Mouse (Mus musculus) urinary bladder, postnatal 14 days (tissue): ENCODE results near the gene Ehbp1.

ENCODE experiments used
- DNase-seq: peaks from one replicate; pipeline ENCODE4 v3.0.0; 2021; ENCODE audit warnings: low spot score

The Ehbp1 gene

DNA sequence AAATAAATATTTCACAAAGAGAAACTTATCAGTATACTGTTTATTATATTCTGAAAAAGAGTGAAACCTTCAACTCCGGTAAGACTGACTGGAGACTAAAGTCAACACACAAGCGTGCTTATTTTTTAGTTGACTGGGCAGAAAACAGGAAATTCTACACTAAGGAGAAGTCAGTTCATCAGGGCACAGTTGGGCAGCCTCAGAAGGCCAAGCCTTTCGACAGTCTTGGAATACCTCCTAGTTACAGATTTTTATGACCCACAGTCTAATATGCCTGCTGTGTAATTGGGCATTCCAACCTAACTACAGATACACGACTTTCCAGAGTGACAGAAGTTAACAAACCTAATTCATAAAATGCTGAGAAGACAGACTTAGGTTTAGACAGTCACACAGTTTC, 145.3 kb downstream of the Ehbp1 start:
- DNase-seq: no peak

DNA sequence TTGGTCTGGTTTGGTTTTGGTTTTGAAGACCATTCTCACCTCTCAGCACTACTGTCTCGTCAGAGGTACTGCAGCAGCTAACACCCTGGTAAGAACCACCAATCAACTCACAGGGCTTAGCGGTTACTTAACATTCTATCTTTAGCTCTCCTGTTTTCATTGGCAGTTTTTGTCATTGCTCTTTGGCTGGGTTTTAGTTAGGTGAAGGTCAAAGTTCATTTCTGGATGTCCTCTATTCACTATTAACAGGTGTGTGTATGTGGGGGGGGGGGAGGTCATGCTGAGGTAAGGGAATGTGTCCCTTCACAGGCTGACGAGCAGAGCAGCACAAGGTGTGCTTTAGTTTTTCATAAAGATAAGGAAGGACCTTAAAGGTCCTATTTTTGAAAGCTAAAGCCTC, 147.5 kb downstream of the Ehbp1 start:
- DNase-seq: no peak

DNA sequence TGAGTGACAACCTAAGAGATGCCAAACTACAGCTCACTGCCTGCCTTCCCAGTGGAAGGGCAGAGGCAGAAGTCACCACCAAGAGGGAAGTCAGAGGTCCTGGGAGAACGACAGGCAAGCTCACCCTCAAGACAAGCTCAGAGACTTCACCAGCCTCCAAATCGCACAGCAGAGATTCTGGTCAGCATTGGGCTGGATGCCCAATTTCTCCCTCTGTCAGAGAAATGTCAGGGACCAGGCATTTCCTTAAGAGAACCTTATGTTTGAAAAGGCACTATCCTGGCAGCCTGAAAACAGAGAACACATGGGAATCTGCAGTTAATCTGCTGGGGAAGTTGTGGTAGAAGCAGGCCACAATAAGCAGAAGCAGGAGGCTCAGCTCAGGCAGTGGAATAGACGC, 151.5 kb downstream of the Ehbp1 start:
- DNase-seq: no peak

DNA sequence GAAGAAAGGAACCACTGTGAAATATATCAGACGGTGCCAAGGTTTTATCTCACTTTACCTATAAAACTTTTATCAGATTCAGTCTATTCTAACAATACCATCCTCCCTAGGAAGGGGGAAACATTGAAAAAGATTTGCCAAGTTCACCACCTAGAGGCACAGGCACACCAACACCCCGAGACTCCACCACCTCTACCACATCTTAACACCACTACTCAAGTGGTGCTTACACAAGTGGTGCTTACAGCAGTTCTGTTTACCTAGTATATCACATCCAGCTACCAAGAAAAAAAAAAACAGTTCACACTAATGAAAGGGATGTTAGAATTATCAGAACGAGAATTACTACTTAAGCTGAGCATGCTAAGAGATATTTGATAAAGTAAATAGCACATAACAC, 152.1 kb downstream of the Ehbp1 start:
- no peak for DNase-seq

DNA sequence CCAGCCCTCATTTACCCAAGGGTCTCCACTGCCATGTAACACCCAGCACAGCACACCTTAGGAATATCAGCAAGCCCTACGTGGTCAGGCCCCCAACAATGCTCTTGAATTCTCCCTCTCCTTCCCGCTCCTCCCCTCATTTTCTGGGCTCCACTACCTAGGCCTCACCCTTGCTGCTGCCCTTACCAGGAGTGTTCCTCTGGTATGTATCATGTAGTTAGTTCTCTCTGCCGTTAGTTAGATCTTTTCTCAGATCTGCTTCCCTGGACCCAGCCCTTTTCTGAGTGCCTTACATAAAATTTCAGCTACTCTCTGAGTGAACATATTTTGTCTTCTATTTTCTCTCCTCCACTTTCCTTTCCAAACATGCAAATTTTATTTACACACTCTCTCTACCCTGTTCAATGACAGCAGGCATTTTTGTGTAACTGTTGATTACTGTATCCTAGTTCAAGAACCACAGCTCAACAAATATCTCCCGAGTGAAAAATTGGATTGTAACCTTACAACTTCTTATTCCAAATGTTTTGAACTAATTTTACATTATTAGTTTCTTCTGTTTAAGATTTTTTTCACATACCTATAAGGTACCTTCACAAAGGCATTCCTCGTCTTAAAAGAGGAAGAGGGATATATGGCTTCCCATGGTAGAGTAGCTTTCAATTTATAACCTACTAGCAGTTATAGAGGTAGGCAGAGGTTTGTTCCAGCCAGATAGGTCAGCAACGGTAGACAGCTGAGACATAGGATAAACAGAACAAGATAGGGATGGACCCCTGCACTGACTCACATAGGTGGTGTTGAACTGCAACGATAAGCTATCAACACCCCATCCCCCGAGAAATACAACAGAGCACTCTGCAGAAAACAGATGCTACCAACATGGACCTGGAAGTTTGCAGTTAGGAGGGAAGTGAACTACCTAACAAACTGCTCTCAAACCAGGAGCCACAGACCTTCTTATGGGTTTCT, 160.3 kb downstream of the Ehbp1 start:
- no peak for DNase-seq

DNA sequence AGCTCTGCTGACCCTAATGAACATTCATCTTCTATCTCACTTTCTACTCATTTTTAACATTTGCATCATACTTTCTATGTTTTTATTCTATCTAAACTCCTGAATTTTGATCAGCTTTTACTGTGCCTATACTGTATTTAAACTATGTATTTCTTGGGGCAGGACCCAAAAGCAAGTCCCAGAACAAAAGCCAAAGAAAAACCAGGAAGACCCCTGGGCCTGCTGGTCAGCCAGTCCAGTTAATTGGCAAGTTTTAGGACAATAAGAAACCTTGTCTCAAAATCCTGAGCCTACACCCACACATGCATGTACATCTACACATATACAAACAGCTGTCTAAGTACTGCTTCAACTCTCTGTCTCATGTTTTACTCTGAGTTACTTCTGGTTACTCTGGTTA, 161.9 kb downstream of the Ehbp1 start:
- DNase-seq: no peak

DNA sequence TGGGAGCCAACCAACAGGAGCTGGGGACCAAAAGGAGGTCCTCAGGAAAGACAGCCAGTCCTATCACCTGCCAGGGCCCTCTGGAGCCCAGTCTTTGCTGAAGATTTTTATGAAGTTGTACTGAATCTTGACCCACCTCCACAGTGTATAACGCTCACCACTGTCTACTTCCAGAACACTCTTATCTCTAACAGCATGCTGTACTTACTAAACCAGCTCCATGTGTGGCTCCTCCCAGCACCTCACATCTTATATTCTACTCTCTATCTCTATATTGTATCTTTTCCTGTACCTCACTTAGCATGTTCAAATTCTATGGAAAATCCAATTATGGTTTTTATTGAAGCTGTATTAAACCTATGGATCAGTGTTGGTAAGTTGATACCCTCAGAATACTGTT, 163.5 kb downstream of the Ehbp1 start:
- DNase-seq: no peak

DNA sequence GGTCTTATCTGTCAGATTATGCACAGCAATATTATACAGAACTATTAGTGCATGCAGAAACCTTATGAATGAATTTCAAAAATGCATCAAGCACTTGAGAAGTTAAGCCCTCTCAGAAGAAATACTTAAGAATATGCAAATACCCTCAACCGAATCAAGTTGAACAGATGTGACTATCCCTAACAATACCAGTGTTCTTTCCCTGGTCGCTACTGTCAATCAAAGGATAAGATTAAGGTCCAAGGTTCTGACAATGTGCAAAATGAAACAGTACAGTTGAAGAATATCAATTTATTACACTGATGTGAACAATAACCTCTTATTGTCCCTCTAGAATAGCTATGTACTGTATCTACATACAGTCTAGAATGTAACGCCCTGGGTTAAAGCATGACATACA, 167.8 kb downstream of the Ehbp1 start:
- no peak for DNase-seq

DNA sequence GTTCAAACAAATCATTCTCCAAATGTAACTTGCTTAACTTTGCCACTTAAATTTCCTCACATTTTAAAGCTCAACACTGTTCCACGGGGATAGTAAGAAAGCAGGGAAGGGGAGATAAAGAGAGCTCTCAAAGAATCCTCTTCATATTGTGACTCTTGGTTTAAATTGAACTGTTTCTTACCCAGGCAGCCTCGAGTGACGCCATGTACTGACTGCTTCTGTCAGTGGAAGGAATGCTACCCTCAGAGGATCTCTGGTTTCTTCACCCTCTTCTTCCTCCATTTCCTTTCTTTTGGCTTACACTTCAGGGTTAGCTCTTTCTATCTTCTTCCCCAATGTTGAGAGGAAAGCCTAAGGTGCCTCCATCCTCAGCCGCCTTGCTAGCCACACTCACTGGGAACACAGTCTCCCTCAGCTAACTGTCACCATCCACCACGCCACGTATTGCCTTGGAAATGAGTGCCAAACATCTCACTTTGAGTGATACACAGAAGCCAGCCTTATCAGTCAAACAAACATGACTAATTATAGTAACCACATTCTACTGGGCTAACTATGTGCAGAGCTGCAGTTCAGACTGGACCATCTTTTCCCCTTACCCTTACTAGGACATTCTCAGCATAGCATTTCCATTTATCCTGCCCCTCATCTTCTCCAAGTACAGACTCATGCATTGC, 171.0 kb downstream of the Ehbp1 start:
- DNase-seq: no peak

DNA sequence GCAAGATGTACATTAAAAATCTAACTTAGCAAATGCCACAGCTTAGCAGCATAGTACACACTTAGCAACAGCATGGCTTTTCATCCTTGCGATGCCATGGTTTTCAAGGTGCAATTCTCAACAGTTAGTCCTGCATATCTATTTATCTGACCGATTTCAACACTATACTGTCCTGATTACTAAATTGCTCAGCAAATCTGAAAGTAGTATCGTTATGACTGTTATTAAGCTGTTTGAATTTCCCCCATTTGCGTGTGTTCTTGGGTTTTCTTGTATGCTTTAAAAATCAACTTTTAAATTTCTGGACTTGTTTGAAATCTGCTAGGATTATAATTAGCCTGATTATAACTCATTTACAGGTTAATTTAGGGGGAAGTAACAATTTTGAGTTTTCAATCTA, 184.2 kb downstream of the Ehbp1 start:
- DNase-seq: no peak

DNA sequence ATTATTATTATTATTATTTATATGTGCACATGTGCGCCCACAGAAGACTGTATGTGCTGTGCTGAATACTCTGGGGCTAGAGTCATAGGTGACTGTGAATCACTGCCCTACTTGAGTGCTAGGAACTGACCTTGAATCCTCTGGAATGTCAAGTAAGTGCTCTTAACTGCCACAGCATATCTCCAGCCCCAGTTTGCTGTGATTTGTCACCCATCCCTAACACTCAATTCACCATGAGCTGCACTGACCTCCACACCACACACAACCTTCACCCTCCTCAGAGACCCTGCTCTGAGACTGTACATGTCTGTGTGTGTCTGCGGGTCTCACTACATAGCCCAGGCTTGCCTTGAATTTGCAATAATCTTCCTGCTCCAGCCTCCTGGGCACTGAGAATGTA, 185.9 kb downstream of the Ehbp1 start:
- DNase-seq: no peak

DNA sequence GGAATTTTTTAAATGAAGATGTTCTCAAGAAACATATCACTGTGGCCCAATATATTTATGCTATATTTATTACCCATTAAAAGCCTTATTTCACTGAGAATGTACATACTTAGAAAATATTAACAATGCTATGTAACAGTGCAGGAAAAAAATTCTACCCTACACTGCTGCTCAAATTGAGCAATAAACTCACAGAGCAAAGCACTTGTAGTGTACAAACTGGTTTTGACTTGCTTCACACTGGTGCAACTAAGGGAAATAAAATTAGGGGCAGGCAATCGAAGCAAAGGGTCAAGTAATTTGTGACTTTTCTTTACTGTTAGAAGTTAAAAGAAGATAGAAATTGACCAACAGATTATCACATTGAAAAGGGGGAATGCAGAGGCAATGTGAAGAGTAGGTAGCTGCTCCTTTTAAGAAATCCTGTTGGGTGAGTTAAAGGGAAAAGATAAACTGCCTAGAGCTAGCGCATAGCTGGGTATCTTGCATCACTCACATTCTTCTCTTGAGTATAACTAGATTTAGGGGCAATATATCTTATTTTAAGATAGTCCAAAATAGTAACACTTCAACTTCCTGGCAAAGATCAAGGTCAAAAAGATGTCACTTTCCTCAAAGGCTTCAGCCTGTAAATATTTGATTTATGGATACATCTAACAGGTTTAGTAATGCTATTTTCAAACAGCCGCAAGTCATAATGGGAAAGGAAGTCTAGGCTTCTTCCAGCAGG, 186.6 kb downstream of the Ehbp1 start:
- DNase-seq: no peak

DNA sequence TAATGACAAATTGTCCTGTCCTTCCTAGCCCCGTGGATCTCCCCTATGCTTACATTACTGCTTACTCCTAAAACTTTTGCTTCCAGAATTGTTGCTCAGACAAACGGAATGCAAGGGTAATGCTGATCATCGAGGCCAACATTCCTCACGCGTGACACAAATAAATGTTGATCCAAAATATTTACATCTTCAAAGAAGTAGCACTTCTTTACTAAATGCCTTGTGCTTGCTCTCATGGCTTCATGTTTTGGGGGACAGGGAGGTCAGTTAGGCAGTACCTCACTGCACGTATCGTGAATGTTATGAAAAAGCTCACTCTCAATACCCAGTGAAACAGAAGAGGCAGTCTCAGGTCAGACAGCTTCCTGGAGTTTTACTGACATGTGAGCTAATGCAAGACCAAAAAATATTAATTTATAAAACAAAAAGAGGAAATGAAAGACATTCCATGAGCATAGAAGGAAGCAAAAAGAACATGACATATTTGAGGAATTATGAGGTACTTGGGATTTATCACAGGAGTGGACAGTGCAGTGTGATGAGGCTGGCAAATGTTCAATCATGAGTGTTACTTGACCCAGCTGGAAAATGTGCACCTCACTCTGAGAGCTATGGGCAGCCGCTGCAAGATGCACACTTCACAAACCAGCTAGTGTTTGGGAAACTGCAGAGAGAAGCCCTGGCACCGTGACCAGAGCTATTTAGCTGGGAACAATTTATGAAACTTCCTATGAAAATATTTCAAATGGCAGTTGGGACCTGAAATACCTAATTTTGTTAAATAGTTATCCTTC, 187.4 kb downstream of the Ehbp1 start:
- DNase-seq: no peak

DNA sequence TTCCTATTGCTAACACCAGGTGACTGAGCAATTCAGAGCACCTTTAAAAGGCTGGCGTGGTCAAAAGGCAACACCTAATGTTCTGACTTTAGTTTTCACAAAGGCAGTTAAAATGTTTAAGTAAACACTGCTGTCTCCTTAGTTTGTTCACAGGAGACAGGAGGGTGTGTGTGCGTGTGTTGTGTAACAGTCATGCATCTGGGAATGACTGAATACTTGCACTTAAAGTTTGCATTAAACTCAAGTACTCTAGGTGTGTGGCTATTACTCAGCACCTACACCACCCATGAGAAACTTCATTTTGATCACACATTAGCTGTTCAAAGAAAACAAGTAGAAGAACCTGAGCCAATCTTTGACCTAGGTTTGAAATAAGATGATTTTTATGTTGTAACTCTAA, 201.4 kb downstream of the Ehbp1 start:
- no peak for DNase-seq

DNA sequence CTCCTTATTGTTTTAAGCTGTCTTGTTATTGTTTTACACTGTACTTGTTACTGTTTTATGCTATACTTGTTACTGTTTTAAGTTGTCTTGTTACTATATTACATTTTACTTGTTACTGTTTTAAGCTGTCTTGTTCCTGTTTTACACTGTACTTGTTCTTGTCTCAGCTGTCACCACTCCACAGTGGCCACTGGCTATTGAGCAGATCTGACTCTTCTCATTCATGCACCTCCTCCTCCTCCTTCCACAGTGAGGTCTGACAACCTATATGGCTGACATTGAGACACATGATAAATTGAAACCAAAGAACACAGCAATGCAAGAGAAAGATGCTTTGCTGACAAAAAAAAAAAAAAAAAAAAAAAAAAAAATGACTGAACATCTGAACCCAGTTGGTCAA, 203.6 kb downstream of the Ehbp1 start:
- no peak for DNase-seq

DNA sequence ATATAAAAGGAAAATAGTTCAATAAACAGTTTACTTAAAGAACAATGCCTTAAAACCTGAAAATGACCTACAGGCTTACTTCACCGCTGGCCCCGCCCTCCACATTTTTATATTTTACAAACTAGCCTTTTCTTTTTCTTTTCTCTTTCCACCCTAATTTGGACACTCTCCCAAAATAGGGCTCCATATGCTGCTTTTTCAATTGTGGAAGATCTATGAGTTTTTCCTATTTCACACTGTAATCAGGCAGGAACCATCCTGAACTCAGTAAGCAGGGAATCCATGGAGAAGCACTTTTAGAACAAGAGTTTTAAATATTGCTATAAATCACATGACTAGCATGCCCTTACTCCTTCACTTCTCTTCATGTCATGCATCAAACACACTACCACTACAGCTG, 216.9 kb downstream of the Ehbp1 start:
- no peak for DNase-seq

DNA sequence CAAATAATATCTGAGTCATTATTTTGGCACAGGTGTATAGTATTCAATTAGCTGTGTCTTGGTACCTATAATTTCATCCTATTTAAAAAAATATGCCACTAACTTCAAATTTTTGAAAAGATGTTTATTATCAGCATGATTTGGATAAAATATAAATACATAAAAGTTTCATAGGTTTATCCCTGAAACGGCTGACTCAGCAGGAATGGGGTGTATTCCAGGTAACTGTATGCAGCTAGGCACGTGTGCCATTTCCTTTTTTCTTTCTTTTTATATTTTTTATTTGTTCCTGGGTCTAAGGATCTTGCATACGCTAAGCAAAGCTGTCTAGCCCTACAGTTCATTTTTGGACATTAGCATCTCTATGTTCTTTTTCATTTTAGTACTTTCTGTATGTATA, 223.2 kb downstream of the Ehbp1 start:
- DNase-seq: no peak

DNA sequence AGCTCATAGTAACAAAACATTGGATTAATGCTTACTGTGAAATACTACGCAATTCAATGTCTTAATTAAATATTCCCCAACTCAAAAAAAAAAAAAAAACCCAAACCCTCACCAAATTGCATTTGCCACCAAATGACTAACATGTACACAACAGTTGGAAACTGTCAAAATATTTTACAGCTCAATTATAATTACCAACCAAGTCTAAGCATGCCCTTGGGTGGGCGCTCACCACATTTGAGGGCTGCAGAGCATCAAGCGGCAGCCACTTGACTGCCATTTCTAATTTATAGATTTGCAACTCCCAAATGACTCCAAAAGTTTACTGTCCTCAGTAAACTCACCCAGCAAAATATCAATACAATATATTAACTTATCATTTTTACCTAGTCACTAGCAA, 229.9 kb downstream of the Ehbp1 start:
- DNase-seq: no peak

DNA sequence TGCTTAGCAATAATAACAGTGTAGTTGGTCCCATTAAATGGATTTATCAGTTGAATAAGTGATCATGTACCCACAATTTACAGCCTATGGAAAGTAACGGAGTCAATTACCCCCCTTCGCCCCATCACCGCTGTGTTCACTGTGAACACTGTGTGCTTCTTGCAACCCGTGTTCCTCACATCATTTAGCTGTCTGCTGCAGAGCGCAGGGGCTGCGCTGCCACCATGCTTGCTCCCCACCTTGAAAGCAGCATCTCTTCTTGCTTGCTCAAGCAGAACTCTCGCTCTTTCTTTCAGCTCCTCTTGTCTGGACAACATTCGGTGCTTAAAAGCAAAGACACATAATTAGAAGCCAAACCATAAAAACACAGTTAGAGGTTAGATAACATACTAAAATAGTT, 252.7 kb downstream of the Ehbp1 start:
- no peak for DNase-seq

DNA sequence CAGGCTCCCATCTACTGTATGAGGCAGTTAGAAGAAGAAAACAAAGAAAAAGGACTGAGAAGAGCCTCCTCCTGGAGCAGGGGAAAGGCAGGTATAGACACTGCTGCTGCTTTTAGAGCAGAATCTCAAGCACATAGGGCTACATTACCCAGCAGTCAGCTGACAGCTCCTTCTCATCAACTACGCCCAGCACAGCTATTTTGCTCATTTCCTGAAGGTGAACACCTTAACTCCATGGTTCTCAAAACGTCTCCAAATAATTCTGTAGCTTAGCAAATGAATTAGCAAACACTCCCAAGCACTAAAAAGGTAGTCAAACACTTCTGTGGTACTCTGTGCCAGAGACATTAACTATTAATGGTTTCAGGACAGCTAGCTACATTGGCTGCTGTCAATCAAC, 278.7 kb downstream of the Ehbp1 start:
- DNase-seq: no peak

DNA sequence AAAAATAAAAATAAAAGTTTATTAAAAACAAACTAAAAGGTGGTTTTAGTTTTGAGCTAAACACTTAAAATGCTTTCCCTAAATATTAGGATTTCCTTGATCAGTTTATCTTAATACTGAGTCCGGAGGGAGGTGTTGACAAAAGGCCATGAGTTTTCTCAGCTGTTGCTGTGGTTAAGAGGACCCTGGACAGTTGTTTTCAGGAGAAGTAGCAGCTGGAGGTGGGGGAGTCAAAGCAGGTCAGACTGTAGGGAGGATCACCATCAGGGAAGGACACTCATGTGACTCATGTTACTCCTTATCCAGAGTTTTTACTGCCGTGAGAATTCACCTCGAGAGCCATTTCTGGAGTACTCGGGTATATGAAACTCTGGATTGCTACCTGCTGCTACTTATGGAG, 280.4 kb downstream of the Ehbp1 start:
- peak; percentile 11 for DNase-seq

DNA sequence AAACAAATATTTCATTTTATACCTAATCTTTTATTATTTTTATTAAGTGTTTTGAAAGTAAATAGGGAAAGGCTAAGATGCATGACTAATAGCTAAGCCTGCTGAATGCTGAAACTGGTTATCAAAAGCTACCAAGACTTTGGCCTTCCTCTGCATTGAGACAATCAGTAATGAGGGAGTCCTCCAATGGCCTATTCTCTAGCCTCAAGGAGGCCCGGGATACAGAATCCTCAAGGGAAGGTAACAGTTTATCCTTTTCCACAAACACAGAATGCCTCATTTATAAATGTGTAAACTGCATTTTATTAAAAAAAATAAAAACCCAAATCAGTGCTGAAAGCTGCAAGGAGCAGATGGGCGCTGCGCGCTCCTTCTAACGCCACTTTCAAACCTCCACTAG, 284.6 kb downstream of the Ehbp1 start:
- DNase-seq: no peak
